Mouse (Mus musculus) C2C12 (cell line): ENCODE measurements around the gene Ccdc194.
A peak's percentile ranks its signal among the peaks of the same experiment; 100 is the strongest.

ENCODE experiments used
- CEBPB ChIP-seq: IDR thresholded peaks from one replicate; pipeline ENCODE4 v1.6.1; 2011; ENCODE audit warnings: low read depth, mild to moderate bottlenecking, control low read depth, moderate library complexity
- CTCF ChIP-seq: IDR thresholded peaks from one replicate; pipeline ENCODE4 v1.5.1; 2011; ENCODE audit not compliant: control insufficient read depth, insufficient read depth, insufficient read length
- FOSL1 ChIP-seq: IDR thresholded peaks from one replicate; pipeline ENCODE4 v1.8.0; 2011; ENCODE audit warnings: mild to moderate bottlenecking, low read length; ENCODE audit not compliant: poor library complexity, insufficient read depth, severe bottlenecking
- MAX ChIP-seq: IDR thresholded peaks from one replicate; pipeline ENCODE4 v1.6.1; 2011; ENCODE audit warnings: mild to moderate bottlenecking, control low read depth
- MYOD1 ChIP-seq: IDR thresholded peaks from one replicate; pipeline ENCODE4 v1.6.1; 2011; ENCODE audit warnings: low read depth; ENCODE audit not compliant: control insufficient read depth, insufficient read length
- MYOG ChIP-seq: IDR thresholded peaks from one replicate; pipeline ENCODE4 v1.6.1; 2011; ENCODE audit not compliant: control insufficient read depth, insufficient read length; ENCODE audit errors: extremely low read depth
- USF1 ChIP-seq: IDR thresholded peaks from one replicate; pipeline ENCODE4 v1.6.1; 2011; ENCODE audit warnings: low read depth, mild to moderate bottlenecking, control low read depth, moderate library complexity

DNA sequence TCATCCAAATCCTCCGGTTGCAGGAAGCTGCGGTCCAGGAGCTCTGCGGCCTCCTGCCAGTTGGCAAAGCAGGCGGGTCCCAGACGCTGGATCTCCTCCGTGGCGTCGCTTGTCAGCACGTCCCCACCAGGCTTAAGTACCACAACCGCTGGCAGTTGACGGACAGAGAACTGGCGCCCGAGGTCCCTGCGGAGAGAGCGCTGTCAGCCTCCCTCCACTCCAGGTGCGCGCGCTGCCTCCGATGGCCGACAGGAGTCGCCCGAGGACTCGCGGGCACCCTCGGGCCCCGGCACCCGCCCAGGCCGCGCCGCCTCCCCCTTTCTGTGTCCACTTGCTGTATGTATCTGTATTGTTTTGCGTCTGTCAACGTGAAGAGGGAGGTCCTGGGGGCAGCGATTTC is 37.2 kb upstream of the Ccdc194 start:
- TF ChIP-seq CTCF = peak; percentile 98
- TF ChIP-seq MYOD1 = no peak
- no peak for TF ChIP-seq USF1
- TF ChIP-seq FOSL1 = no peak
- TF ChIP-seq MYOG = no peak
- TF ChIP-seq MAX = no peak
- no peak for TF ChIP-seq CEBPB
